Mouse (Mus musculus) brain, embryonic 14.5 days (tissue): ENCODE results near the gene Alkal2. TPM values are rescaled to one million over a fixed set of nuclear protein-coding genes. Genes with fewer than 3 reads are reported as not detected.

Experiments
- DNase-seq: peaks from one replicate; pipeline ENCODE4 v3.0.0-alpha.2; 2011; ENCODE audit warnings: low read depth
- CTCF ChIP-seq: fragments of 200-500 bp; IDR thresholded peaks from 2 replicates; pipeline ENCODE4 v1.5.1; 2012; ENCODE audit warnings: inconsistent platforms, mild to moderate bottlenecking, moderate library complexity, borderline replicate concordance; ENCODE audit not compliant: insufficient read depth, insufficient read length; ENCODE audit errors: extremely low read depth
- POLR2A ChIP-seq: fragments of 200-500 bp; IDR thresholded peaks from 2 replicates; pipeline ENCODE4 v1.6.1; 2012; ENCODE audit warnings: mild to moderate bottlenecking, inconsistent platforms, borderline replicate concordance; ENCODE audit not compliant: poor library complexity, insufficient read depth, insufficient read length, severe bottlenecking; ENCODE audit errors: extremely low read depth
- polyA plus RNA-seq: library from polyadenylated mRNA; depleted of rRNA; stranded (reverse); fragments of >200 nt; gene quantifications from 2 replicates; pipeline ENCODE4 v1.2.3, GENCODE M21; 2012; rRNA removed

Alkal2 gene
- polyA plus RNA-seq, 1 experiment: 0.19 TPM

DNA sequence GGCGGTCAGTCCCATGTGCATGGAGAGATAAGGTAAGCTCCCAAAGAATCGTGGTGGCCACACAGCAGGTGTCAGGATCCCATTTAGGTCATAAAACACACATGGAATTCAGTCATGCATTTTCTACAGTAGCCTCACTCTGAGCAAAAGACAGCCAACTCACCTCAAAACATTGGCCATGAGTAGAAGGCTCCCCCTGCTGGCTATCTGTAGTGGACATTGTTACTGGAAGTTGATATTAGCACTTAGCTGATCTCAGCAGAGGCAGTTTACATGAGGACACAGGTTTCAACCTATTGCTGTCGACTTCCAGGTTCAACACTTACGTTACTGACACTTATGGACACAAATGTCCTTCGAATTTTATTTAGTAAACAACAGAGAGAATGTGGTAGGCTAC lies 5.9 kb downstream of the Alkal2 start:
- no peak for TF ChIP-seq POLR2A
- peak; percentile 75; the same call in 1 of the 2 replicates for TF ChIP-seq CTCF
- peak; percentile 84 for DNase-seq

DNA sequence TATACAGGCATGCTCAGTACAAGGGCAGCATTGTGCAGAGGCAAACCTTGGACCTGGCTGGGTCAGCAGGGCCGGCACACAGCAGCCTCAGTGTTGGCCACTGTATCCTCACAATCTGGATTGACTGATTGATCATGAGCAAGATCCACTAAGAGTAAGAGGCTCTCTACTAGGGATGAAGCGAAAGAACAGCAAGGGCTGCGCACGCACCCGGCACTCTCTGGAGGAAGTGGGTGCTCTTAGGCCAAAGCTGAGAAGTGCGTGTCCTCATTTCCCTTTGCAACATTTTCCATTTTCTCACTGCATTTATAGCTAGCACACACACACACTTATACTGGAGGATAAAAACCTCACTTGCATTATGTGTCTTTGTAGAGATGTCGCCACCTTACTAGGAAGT lies 7.3 kb downstream of the Alkal2 start:
- TF ChIP-seq POLR2A (no peak), CTCF (no peak)
- DNase-seq: no peak

DNA sequence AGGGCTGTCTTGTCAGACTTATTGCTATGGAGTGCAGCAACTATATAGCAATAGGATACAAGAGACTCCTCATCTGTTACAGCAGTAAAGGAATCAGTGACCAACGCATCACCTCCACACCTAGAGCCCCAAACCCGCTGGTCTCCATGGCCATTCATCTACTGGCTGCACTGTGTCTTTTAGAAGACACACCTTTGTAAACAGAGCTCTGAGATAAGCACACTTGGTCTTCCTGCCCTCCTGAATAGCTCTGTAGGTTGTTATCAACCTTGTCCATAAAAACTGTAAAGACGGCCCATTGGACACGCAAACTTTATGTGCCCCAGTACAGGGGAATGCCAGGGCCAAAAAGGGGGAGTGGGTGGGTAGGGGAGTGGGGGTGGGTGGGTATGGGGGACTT lies 12.9 kb downstream of the Alkal2 start:
- DNase-seq: no peak
- TF ChIP-seq POLR2A: no peak
- no peak for TF ChIP-seq CTCF

DNA sequence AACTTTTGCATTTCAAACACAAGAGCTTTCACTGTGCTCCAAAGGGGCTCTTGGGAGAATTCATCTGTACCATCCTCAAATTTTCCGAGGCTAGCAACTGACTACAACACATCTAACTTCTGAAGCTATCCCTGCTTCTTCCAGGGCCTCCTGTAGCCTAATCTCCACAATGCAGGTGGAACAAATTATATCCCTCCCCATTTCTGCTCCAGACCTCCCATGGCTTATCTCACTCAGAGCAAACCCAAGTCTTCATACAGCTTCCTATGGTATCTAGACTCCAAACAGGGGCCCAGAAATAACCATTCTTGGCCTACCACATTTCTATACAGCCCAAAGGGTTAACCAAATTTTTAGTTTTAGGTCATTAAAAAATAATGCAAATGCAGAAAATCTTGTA lies 24.5 kb downstream of the Alkal2 start:
- DNase-seq: no peak
- no peak for TF ChIP-seq POLR2A
- no peak for TF ChIP-seq CTCF

DNA sequence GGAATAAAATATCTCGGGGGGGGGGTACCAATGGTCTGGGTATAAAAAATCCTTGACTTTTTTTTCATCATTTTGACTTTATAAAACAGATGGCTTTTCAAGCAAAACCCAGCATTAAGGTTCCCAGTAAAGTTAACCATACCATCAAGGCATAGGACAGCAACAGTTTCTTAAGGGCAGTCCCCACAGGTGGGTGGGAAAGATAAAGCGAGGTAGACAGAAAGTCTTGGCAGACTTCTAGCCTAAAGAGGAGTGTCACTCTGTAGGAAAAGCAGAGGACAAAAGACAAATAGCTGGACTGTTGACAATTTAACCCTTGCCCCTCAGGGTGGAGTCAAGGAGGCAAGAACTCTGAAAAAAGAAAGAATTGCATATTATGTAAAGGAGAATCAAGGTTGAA lies 25.8 kb downstream of the Alkal2 start:
- TF ChIP-seq POLR2A (no peak), CTCF (no peak)
- DNase-seq: no peak

DNA sequence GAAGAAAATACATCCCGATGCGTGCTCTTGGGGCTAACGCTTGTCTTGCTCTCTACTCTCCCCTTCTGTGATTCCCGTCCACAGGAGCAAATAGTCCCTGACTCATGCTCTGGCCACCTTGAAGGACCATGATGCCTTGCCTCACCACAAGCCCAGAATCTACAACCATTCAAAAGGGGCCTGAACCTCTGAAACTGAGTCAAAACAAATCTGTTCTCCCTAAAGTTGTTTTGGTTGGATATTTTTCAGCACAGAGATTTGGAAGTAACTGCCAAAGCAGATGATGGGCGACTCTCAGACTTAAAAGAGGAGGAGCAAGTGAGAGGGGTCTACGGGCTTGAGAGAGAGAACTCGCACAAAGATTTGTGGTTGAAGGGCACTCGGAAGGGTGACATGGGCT lies 26.7 kb downstream of the Alkal2 start:
- no peak for DNase-seq
- no peak for TF ChIP-seq CTCF
- no peak for TF ChIP-seq POLR2A

DNA sequence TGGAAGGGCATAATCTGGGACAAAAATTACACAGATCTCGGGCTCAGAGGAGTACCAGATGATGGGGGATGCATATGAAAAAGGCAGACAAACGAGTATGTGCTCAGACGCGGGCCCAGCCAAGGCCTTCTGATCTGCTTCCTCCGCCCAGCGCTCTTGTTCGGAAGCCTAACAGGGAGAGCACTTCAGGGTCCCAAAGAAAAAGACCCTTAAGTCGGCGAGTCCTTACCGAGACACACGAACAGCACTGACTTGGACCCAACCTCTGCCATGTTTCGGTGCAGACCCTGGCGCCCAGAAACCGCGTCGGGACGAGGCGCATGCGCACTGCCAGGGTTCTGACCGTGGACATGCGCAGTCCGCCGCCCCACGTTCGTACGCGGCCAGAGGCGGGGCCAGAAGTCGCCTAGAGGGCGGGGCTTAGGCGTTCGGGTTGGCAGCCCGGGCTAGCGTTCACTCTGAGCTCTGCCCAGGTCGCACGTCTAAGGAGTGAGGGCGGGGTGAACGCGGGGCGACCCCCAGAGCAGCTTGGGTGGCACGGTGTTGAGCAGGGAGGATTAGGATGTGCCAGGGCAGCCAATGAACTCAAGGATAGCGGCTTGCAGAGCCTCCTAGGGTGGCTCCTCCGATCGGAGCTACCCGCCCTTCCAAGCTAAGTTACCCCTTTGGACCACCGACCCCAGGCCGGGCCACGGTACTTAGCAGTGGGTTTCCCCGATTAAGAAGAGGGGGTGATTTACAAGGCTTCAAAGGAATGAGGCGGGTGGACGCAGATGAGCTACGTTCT lies 27.3 kb downstream of the Alkal2 start, which contains the start of the genes Acp1 and Sh3yl1:
Gene Acp1 (minus strand): TSS at position 329 of the 787 bp plus-strand sequence.
Gene Sh3yl1 (plus strand): TSS at position 408 of the 787 bp plus-strand sequence.
- DNase-seq: peak; percentile 97

DNA sequence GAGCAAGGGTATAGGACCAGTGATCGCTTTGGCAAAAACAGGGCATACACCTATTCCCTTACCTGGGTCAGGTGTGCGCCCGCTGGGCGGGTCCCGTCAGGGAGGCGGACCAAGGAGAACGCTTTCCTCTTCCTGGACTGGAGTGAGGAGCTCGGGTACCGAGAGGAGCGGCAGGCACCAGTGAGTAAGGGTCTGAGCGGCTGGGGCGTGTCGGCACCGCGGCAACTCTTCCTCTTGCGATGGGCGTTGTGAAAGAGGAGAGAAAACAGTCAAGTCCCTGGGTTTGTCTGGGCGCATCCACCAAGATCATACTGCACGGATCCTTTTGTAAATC lies 27.9 kb downstream of the Alkal2 start:
- TF ChIP-seq POLR2A: no peak
- TF ChIP-seq CTCF: no peak
- peak; percentile 64 for DNase-seq

More for the DNA sequence above, 27.3 kb downstream of the Alkal2 start, which contains the start of the genes Acp1 and Sh3yl1:
- TF ChIP-seq CTCF: no peak
- peak; percentile 35; the same call in 1 of the 2 replicates for TF ChIP-seq POLR2A

DNA sequence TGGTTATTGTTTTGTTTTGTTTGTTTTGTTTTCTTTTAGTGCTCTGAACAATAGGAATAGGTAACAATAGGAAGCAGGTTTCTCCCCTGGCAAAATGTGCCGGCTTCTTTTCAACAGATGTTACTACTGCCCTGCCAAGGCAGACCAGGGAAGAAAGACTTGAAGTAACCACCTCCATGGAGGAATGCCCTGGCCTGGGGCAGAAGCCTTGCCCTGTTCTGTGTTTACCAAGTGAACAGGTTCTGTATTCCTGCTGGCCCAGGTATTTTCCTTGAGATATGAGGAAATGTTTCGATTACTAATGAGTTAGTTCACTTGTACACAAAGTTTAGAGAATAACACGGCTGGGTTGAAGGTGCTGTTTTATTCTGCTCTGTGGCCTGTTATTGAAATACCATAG lies 28.7 kb downstream of the Alkal2 start:
- no peak for TF ChIP-seq CTCF
- no peak for TF ChIP-seq POLR2A
- no peak for DNase-seq

DNA sequence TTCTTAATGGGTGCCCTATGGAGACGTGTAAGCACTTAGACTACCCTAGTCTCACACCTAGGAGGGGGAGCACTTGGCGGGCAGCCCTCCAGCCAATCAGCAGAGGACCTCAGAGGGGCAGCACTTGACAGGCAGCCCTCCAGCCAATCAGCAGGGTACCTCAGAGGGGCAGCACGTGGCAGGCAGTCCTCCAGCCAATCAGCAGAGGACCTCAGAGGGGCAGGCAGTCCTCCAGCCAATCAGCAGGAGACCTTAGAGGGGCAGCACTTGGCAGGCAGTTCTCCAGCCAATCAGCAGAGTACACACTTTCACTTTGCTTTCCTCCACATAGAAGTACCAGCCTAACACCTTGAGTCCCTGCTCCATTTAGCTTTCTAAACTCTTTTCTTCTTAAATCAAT lies 38.3 kb downstream of the Alkal2 start:
- DNase-seq: no peak
- TF ChIP-seq POLR2A (no peak), CTCF (no peak)

DNA sequence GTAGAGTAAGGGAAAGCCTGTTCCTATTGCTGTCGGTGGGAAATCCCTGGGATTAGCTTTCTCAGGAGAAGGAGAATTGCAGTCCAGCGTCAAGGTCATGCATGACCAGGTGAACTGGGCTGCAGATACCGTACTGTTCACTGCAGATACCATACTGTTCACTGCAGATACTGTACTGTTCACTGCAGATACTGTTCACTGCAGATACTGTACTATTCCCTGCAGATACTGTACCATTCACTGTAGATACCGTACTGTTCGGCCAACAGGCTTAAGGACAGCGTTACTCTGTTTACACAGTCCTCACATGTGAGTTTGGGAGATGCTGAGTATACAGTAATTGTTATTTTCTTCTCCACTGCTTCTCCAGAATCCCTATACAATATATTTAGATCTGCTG lies 44.1 kb downstream of the Alkal2 start:
- no peak for DNase-seq
- no peak for TF ChIP-seq POLR2A
- no peak for TF ChIP-seq CTCF

DNA sequence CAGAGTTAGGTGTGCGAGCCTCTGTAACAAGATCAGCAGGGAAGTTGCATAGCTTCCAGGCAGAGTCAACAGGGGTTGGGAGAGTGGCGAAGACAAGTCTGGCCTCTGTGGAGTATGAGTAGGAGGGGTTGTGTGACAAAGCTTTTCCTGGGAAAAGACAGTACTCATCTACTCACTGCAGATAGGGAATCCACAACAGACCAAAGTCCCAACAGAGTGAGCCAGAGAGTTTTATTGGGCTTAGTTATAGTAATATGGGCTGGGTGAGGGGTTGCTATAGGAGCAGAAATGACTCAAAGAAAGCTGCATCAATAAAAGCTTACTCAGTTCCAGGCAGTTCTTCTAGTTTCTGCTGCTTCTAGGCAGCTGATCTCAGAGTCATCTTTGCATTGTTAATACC lies 49.2 kb downstream of the Alkal2 start:
- no peak for TF ChIP-seq CTCF
- TF ChIP-seq POLR2A: no peak
- DNase-seq: no peak

DNA sequence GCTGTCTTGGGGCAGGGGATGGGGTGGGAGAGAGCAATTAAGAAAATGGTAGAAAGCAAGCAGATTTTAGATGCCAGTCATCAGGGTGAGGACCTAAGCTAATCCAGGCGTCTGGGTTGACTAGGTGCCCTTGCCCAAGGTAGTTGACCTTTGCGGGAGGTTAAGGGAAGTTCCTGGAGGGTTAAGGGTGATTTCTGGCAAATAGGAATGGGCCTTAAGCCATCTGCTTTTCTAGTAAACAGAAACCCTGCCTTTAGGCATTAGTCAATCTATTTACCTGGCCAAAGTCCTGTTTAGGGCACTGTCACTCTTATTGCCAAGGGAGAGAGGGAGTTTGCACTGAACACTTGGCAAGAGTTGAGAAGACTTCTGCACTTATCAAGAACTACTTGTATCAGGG lies 52.8 kb downstream of the Alkal2 start:
- TF ChIP-seq POLR2A (no peak), CTCF (no peak)
- DNase-seq: no peak

Other genes with a start within 250 kb of the Alkal2 start
- gene Acp1, start 27.3 kb downstream of the Alkal2 start, polyA plus RNA-seq: 9.5 and 22.3 TPM in 2 replicates
- gene Sh3yl1, start 27.3 kb downstream of the Alkal2 start, polyA plus RNA-seq: 19.3 and 23.0 TPM in 2 replicates
- 0.03 TPM in 1 of 2 replicates, not detected in the other for gene Fam110c, start 189.5 kb downstream of the Alkal2 start, polyA plus RNA-seq